Mouse (Mus musculus) intestine, postnatal 0 days (tissue): ENCODE measurements around the gene Actrt3. TPM values are rescaled to one million over a fixed set of nuclear protein-coding genes. Genes with fewer than 3 reads are reported as not detected.

Experiments
- ATAC-seq: fragments of 200-750 bp; cut with Nextera tagmentation; 2 replicates; pipeline ENCODE4 v1.8.0; 2017; ENCODE audit warnings: mild to moderate bottlenecking, moderate TSS enrichment, moderate library complexity
- H3K27ac ChIP-seq: fragments of 300-500 bp; sonication (generic); 2 replicates; pipeline ENCODE4 v1.5.1; 2014; ENCODE audit warnings: mild to moderate bottlenecking, low read depth, low read length, moderate library complexity
- H3K27me3 ChIP-seq: fragments of 300-500 bp; sonication (generic); replicated peaks from 2 replicates; pipeline ENCODE4 v1.6.1; 2014; ENCODE audit warnings: low read length, mixed read lengths; ENCODE audit not compliant: control insufficient read depth, insufficient read depth
- H3K36me3 ChIP-seq: fragments of 300-500 bp; sonication (generic); 2 replicates; pipeline ENCODE4 v1.6.1; 2014; ENCODE audit warnings: mild to moderate bottlenecking, moderate library complexity; ENCODE audit not compliant: control insufficient read depth, insufficient read depth
- H3K4me1 ChIP-seq: fragments of 300-500 bp; sonication (generic); replicated peaks from 2 replicates; pipeline ENCODE4 v1.6.1; 2014; ENCODE audit warnings: antibody characterized with exemption, low read length, mixed read lengths; ENCODE audit not compliant: control insufficient read depth, insufficient read depth
- H3K4me2 ChIP-seq: fragments of 300-500 bp; sonication (generic); replicated peaks from 2 replicates; pipeline ENCODE4 v1.6.1; 2014; ENCODE audit warnings: low read depth, mild to moderate bottlenecking, moderate library complexity
- H3K4me3 ChIP-seq: fragments of 300-500 bp; sonication (generic); 2 replicates; pipeline ENCODE4 v1.5.1; 2014; ENCODE audit warnings: low read depth, low read length
- H3K9ac ChIP-seq: fragments of 300-500 bp; sonication (generic); 2 replicates; pipeline ENCODE4 v1.6.1; 2014; ENCODE audit warnings: mild to moderate bottlenecking, low read depth, low read length
- H3K9me3 ChIP-seq: fragments of 300-500 bp; sonication (generic); 2 replicates; pipeline ENCODE4 v1.6.1; 2016; ENCODE audit warnings: mixed run types; ENCODE audit not compliant: control insufficient read depth
- CTCF ChIP-seq: sonication (generic); IDR thresholded peaks from 2 replicates; pipeline ENCODE4 v1.5.1; 2016; ENCODE audit warnings: low read depth, mild to moderate bottlenecking, control low read depth, antibody characterized with exemption, moderate library complexity
- WGBS: fragments of 180-500 bp; shearing (Covaris S2); extraction: QIAGEN DNeasy Blood & Tissue Kit; methylation state at CpG from one replicate; pipeline ENCODE4 v1.1.7; 2014; 5-methylcytosine and 5-hydroxymethylcytosine counted together
- polyA plus RNA-seq: library from polyadenylated mRNA; unstranded; fragments of >200 nt; fragmentation: Nextera tagmentation; extraction: Ambion mirVana; gene quantifications from 2 replicates; pipeline ENCODE4 v1.2.1, GENCODE M21; 2015

Gene Actrt3
- polyA plus RNA-seq, 1 experiment from 2014 or later, result 0.12 TPM

DNA sequence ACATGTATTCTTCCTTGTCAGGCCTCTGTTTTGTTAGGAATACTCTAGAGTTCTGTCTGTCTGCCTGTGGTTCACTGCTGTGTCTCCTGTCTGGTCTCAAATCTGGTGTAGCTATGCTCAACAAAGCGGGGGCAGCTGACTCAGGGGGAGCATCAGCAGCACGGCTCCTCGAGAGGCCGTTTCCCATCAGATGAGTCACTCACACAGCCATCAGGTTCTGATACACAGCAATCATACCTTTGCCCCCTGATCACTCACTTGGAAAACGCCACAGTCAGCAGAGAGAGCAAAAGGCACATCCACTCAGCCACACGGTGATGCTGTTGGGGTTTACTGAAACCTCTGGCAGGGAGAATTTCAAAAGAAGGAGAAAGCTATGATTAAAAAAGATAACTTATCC is 46.0 kb downstream of the Actrt3 start:
- Histone ChIP-seq H3K36me3 (no peaks in the 10 kb centered on the region), H3K9me3 (no peaks in the 10 kb centered on the region), H3K9ac (no peak overlapping the region), H3K27me3 (no peaks in the 10 kb centered on the region), H3K27ac (no peak overlapping the region), H3K4me3 (no peak overlapping the region), H3K4me2 (no peak overlapping the region), H3K4me1 (no peaks in the 10 kb centered on the region)
- WGBS, result 47% methylated on average over 6 of the region's 6 CpGs
- peak; percentile 7; the same call in 1 of the 2 replicates for TF ChIP-seq CTCF
- ATAC-seq, result peak; percentile 49; the same call in 1 of the 2 replicates

DNA sequence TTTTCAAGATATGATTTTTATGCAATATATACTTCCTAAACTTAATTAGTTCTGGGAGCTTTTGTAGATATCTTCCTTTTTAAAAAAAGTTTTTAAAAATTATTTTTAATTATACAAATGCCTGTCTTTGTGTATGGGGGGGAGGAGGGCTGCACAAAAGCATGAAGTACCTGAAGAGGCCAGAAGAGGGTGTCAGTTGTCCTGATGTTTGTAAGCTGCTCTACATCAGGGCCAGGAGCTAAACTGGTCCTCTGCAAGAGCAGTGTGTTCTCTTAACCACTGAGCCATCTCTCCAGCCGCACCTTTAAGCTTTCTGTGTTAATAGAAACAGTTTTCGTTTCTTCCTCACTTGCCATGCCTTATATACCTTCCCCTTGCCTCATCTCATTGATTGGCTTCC is 49.5 kb downstream of the Actrt3 start:
- H3K4me1 ChIP-seq, result no peaks in the 10 kb centered on the region
- 64% methylated on average over 2 of the region's 2 CpGs for WGBS
- no peak for ATAC-seq
- no peaks in the 10 kb centered on the region for H3K36me3 ChIP-seq
- H3K4me3 ChIP-seq, result no peak overlapping the region
- no peak overlapping the region for H3K9ac ChIP-seq
- no peaks in the 10 kb centered on the region for H3K9me3 ChIP-seq
- no peaks in the 10 kb centered on the region for H3K27me3 ChIP-seq
- H3K27ac ChIP-seq, result no peak overlapping the region
- H3K4me2 ChIP-seq, result no peak overlapping the region
- TF ChIP-seq CTCF, result peak; percentile 37

DNA sequence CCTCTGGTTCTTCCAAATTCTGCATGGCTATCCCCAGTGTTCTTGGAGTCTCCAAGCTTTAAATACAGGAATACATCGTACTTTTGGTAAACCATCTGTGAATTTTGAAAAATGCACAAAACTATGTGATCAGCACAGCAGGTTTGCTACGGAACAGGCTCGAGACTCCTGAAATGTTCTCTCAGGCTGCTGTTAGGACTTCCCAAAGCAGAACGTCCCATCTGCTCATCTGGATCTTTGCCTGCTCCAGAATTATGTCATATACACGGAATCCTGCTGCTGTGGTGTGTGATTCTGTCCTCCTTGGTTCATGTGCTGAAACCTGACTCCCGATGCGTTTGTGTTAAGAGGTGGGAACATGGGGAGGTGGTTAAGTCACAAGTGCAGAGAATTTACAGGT is 50.8 kb downstream of the Actrt3 start:
- no peak for TF ChIP-seq CTCF
- H3K27me3 ChIP-seq, result no peaks in the 10 kb centered on the region
- no peaks in the 10 kb centered on the region for H3K36me3 ChIP-seq
- no peak overlapping the region for H3K4me2 ChIP-seq
- 44% methylated on average over 7 of the region's 7 CpGs for WGBS
- no peak overlapping the region for H3K4me3 ChIP-seq
- H3K9me3 ChIP-seq, result no peaks in the 10 kb centered on the region
- H3K27ac ChIP-seq, result no peak overlapping the region
- H3K9ac ChIP-seq, result no peak overlapping the region
- ATAC-seq, result no peak
- no peaks in the 10 kb centered on the region for H3K4me1 ChIP-seq

DNA sequence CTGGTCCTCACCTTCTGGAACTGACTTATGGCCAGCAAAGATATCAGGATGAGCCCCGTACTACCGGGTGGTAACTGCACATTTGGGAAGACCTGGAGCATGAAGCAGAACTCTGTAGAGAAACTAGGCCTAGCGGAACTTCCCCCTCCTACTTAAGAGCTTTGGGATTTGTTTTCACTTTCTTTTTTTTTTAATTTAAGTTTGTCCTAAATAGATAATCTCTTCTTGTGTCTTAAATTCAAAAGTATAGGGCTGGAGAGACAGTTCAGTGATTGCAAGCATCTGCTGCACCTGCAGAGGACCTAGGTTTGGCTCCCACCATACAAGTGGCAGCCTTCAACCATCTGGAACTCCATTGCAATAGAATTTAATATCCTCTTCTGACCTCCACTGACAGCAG is 51.8 kb downstream of the Actrt3 start, which contains the start of gene Mecom:
Gene Mecom (minus strand): TSS at position 101 of the 400 bp plus-strand sequence.
- no peak within 1 kb of the TSS for H3K4me3 ChIP-seq
- no peaks in the 10 kb centered on the region for H3K9me3 ChIP-seq
- peak within 1 kb of the TSS; percentile 17; the same call in 1 of the 2 replicates for H3K4me2 ChIP-seq
- 92% methylated on average over 3 of the region's 3 CpGs for WGBS
- TF ChIP-seq CTCF, result no peak
- no peak within 1 kb of the TSS for H3K27ac ChIP-seq
- H3K36me3 ChIP-seq, result no peaks in the 10 kb centered on the region
- no peaks in the 10 kb centered on the region for H3K4me1 ChIP-seq
- H3K27me3 ChIP-seq, result no peaks in the 10 kb centered on the region
- ATAC-seq, result no peak
- H3K9ac ChIP-seq, result no peak within 1 kb of the TSS

Other genes with a start within 250 kb of the Actrt3 start
- 7.7 and 9.4 TPM in 2 replicates for gene Mecom, start 51.9 kb downstream of the Actrt3 start, polyA plus RNA-seq
- gene Mynn, start 2.1 kb upstream of the Actrt3 start, polyA plus RNA-seq, result 10.3 and 11.4 TPM in 2 replicates
- gene Lrriq4, start 44.6 kb upstream of the Actrt3 start, polyA plus RNA-seq, result not detected in 2 replicates
- gene Lrrc34, start 47.9 kb upstream of the Actrt3 start, polyA plus RNA-seq, result 0.16 and 0.18 TPM in 2 replicates
- 0.69 and 0.73 TPM in 2 replicates for gene Lrrc31, start 99.9 kb upstream of the Actrt3 start, polyA plus RNA-seq
- not detected in 2 replicates for gene Samd7, start 146.4 kb upstream of the Actrt3 start, polyA plus RNA-seq
- 111 TPM in 2 replicates for gene Sec62, start 192.9 kb upstream of the Actrt3 start, polyA plus RNA-seq